Mouse (Mus musculus) small intestine, adult 2 months (tissue): ENCODE results near the gene Cwc27.

Experiments used
- CTCF ChIP-seq: fragments of 200-500 bp; IDR thresholded peaks from 2 replicates; pipeline ENCODE4 v1.5.1; 2012; ENCODE audit warnings: low read depth, mild to moderate bottlenecking, control low read depth, inconsistent platforms, low read length, moderate library complexity, mixed read lengths; ENCODE audit not compliant: insufficient replicate concordance, insufficient read length; ENCODE audit errors: extremely low read depth
- POLR2A ChIP-seq: fragments of 200-500 bp; IDR thresholded peaks from 2 replicates; pipeline ENCODE4 v1.6.1; 2012; ENCODE audit warnings: low read depth, mild to moderate bottlenecking, control low read depth, inconsistent platforms, low read length, moderate library complexity

GRCm38 (mm10) chr13:104692710-104693109 is 124.2 kb downstream of the Cwc27 start:
- TF ChIP-seq POLR2A (no peak), CTCF (no peak)
